Mouse (Mus musculus) thymus, adult 2 months (tissue): ENCODE measurements around the gene Lyrm9.

ENCODE experiments used
- CTCF ChIP-seq: fragments of 200-500 bp; IDR thresholded peaks from 2 replicates; pipeline ENCODE4 v1.5.1; 2012; ENCODE audit warnings: mild to moderate bottlenecking, control low read depth, low read length, moderate library complexity, borderline replicate concordance; ENCODE audit not compliant: control insufficient read depth, poor library complexity, insufficient read depth; ENCODE audit errors: extremely low read depth
- POLR2A ChIP-seq: fragments of 200-500 bp; IDR thresholded peaks from 2 replicates; pipeline ENCODE4 v1.6.1; 2012; ENCODE audit warnings: mild to moderate bottlenecking, low read length, control low read depth, moderate library complexity; ENCODE audit not compliant: control insufficient read depth, poor library complexity, insufficient read depth; ENCODE audit errors: extremely low read depth

GRCm38 (mm10) chr11:78809398-78809797 lies 17.0 kb upstream of the Lyrm9 start:
- no peak for TF ChIP-seq CTCF
- no peak for TF ChIP-seq POLR2A
